Mouse (Mus musculus) brain, embryonic 14.5 days (tissue): ENCODE results near the gene Hoxa13.

ENCODE experiments used
- CTCF ChIP-seq: fragments of 200-500 bp; IDR thresholded peaks from 2 replicates; pipeline ENCODE4 v1.5.1; 2012; ENCODE audit warnings: inconsistent platforms, mild to moderate bottlenecking, moderate library complexity, borderline replicate concordance; ENCODE audit not compliant: insufficient read depth, insufficient read length; ENCODE audit errors: extremely low read depth
- POLR2A ChIP-seq: fragments of 200-500 bp; IDR thresholded peaks from 2 replicates; pipeline ENCODE4 v1.6.1; 2012; ENCODE audit warnings: mild to moderate bottlenecking, inconsistent platforms, borderline replicate concordance; ENCODE audit not compliant: poor library complexity, insufficient read depth, insufficient read length, severe bottlenecking; ENCODE audit errors: extremely low read depth

GRCm38 (mm10) chr6:52217895-52218642, 42.6 kb downstream of the Hoxa13 start:
- no peak for TF ChIP-seq CTCF
- no peak for TF ChIP-seq POLR2A
